Mouse (Mus musculus) kidney, embryonic 16.5 days (tissue): ENCODE data around the gene Slco3a1. TPM values are rescaled to one million over a fixed set of nuclear protein-coding genes. Genes with fewer than 3 reads are reported as not detected.

Experiments used
- ATAC-seq: fragments of 200-750 bp; cut with Nextera tagmentation; 2 replicates; pipeline ENCODE4 v1.8.0; 2017; ENCODE audit warnings: moderate TSS enrichment; ENCODE audit not compliant: low FRiP score, low TSS enrichment
- H3K27ac ChIP-seq: fragments of 300-500 bp; sonication (generic); 2 replicates; pipeline ENCODE4 v1.5.1; 2014; ENCODE audit warnings: low read length
- H3K27me3 ChIP-seq: fragments of 300-500 bp; sonication (generic); 2 replicates; pipeline ENCODE4 v1.6.1; 2014; ENCODE audit warnings: low read length, control low read depth, mixed read lengths; ENCODE audit not compliant: insufficient read depth
- H3K36me3 ChIP-seq: fragments of 300-500 bp; sonication (generic); 2 replicates; pipeline ENCODE4 v1.6.1; 2014; ENCODE audit warnings: low read length, control low read depth, mixed read lengths; ENCODE audit not compliant: insufficient read depth
- H3K4me1 ChIP-seq: fragments of 300-500 bp; sonication (generic); 2 replicates; pipeline ENCODE4 v1.6.1; 2014; ENCODE audit warnings: low read length, control low read depth, mixed read lengths; ENCODE audit not compliant: insufficient read depth
- H3K4me2 ChIP-seq: fragments of 300-500 bp; sonication (generic); replicated peaks from 2 replicates; pipeline ENCODE4 v1.6.1; 2014; ENCODE audit warnings: low read depth, low read length
- H3K4me3 ChIP-seq: fragments of 300-500 bp; sonication (generic); 2 replicates; pipeline ENCODE4 v1.5.1; 2014; ENCODE audit warnings: mild to moderate bottlenecking, low read length
- H3K9ac ChIP-seq: fragments of 300-500 bp; sonication (generic); replicated peaks from 2 replicates; pipeline ENCODE4 v1.6.1; 2014; ENCODE audit warnings: low read length
- H3K9me3 ChIP-seq: fragments of 300-500 bp; sonication (generic); 2 replicates; pipeline ENCODE4 v1.6.1; 2016; ENCODE audit warnings: low read length, control low read depth
- WGBS: fragments of 180-500 bp; shearing (Covaris S2); extraction: QIAGEN DNeasy Blood & Tissue Kit; methylation state at CpG from one replicate; pipeline ENCODE4 v1.1.7; 2014; 5-methylcytosine and 5-hydroxymethylcytosine counted together
- polyA plus RNA-seq: library from polyadenylated mRNA; unstranded; fragments of >200 nt; fragmentation: Nextera tagmentation; extraction: Ambion mirVana; gene quantifications from 2 replicates; pipeline ENCODE4 v1.2.1, GENCODE M21; 2015

Gene Slco3a1
- polyA plus RNA-seq: 20.8 and 24.9 TPM in 2 replicates

- H3K4me1 ChIP-seq: peaks cover 37% of the 10 kb centered on the region
Measured at GRCm38 (mm10) chr7:74554608-74555311, at the start of gene Slco3a1. TSS of gene Slco3a1 (minus strand) at chr7:74554780.

DNA sequence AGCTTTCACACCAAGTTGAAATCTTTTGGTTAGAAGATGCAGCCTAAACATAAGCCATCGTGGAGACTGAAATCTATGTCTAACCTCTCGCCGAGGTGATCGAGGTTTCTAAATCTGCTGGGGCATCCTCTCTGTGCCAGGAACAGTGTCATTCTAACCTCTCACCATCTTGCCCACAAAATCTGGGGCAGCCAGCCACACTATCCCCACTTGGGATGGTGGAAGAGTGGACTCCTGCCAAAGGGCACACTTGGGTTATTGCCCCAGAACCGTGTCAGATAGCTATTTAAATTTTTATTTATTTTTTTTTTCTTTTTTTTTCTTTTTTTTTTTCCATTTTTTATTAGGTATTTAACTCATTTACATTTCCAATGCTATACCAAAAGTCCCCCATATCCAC is 46.4 kb upstream of the Slco3a1 start:
- ATAC-seq: no peak
- Histone ChIP-seq H3K4me3 (no peak overlapping the region), H3K27ac (no peak overlapping the region)

More at GRCm38 (mm10) chr7:74554608-74555311, at the start of gene Slco3a1:
- ATAC-seq: peak; percentile 88
- Histone ChIP-seq H3K27me3 (0 out of 2 replicates have a peak, but pooled peaks cover 4% of the 10 kb centered on the region), H3K36me3 (no peaks in the 10 kb centered on the region), H3K4me2 (peak within 1 kb of the TSS; percentile 86), H3K9me3 (no peaks in the 10 kb centered on the region), H3K9ac (peak within 1 kb of the TSS; percentile 94), H3K4me3 (peak within 1 kb of the TSS; percentile 80), H3K27ac (peak within 1 kb of the TSS; percentile 83)
- under 1% methylated on average over 43 of the region's 66 CpGs for WGBS

GRCm38 (mm10) chr7:74579411-74579810 is 24.8 kb upstream of the Slco3a1 start:
- Histone ChIP-seq H3K4me2 (no peak overlapping the region), H3K4me3 (no peak overlapping the region), H3K9me3 (no peaks in the 10 kb centered on the region), H3K27ac (no peak overlapping the region), H3K9ac (no peak overlapping the region), H3K27me3 (no peaks in the 10 kb centered on the region), H3K4me1 (no peaks in the 10 kb centered on the region), H3K36me3 (no peaks in the 10 kb centered on the region)
- WGBS: 86% methylated on average over 1 of the region's 1 CpGs
- no peak for ATAC-seq

More for the DNA sequence above, 46.4 kb upstream of the Slco3a1 start:
- Histone ChIP-seq H3K9ac (no peak overlapping the region), H3K36me3 (no peaks in the 10 kb centered on the region), H3K4me1 (no peaks in the 10 kb centered on the region), H3K27me3 (no peaks in the 10 kb centered on the region), H3K4me2 (no peak overlapping the region), H3K9me3 (no peaks in the 10 kb centered on the region)
- WGBS: 93% methylated on average over 5 of the region's 5 CpGs

DNA sequence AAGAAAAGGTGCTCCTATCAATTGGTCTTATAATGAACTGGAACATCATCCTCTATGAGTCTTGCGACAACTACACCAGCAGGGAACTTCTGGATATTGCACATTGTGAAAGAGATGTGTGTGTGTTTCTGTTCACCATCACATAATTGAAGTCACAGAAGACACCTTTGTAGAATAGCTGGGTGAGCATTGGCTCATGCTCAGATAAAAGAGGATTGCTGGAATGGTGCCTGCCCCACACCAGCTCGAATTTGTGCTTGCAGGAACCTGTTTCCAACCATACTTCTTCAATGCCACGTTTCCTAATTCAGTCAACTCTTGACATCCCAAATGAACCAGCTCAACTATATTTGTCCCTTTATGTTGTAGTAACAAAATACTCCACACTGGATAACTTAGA is 21.1 kb upstream of the Slco3a1 start:
- Histone ChIP-seq H3K4me3 (no peak overlapping the region), H3K27me3 (no peaks in the 10 kb centered on the region), H3K27ac (no peak overlapping the region), H3K9ac (no peak overlapping the region), H3K4me1 (no peaks in the 10 kb centered on the region), H3K36me3 (no peaks in the 10 kb centered on the region), H3K9me3 (no peaks in the 10 kb centered on the region), H3K4me2 (no peak overlapping the region)
- ATAC-seq: no peak
- 67% methylated on average over 3 of the region's 3 CpGs for WGBS

- Histone ChIP-seq H3K9me3 (no peaks in the 10 kb centered on the region), H3K27ac (peak overlapping the region; percentile 83; the same call in 1 of the 2 replicates), H3K27me3 (0 out of 2 replicates have a peak, but pooled peaks cover 4% of the 10 kb centered on the region), H3K4me1 (peaks cover 36% of the 10 kb centered on the region), H3K9ac (peak overlapping the region; percentile 94), H3K4me3 (peak overlapping the region; percentile 80), H3K4me2 (peak overlapping the region; percentile 86), H3K36me3 (no peaks in the 10 kb centered on the region)
- WGBS: 11% methylated on average over 6 of the region's 6 CpGs
- peak; percentile 20; the same call in 1 of the 2 replicates for ATAC-seq
Measured at GRCm38 (mm10) chr7:74555416-74555815, 836 bp upstream of the Slco3a1 start.

- Histone ChIP-seq H3K4me1 (peaks cover 44% of the 10 kb centered on the region), H3K4me3 (peak overlapping the region; percentile 80), H3K9ac (peak overlapping the region; percentile 94), H3K27ac (peak overlapping the region; percentile 83), H3K4me2 (peak overlapping the region; percentile 86), H3K36me3 (no peaks in the 10 kb centered on the region), H3K27me3 (0 out of 2 replicates have a peak, but pooled peaks cover 4% of the 10 kb centered on the region), H3K9me3 (no peaks in the 10 kb centered on the region)
- under 1% methylated on average over 46 of the region's 46 CpGs for WGBS
- ATAC-seq: peak; percentile 52
Measured at GRCm38 (mm10) chr7:74554041-74554561, 479 bp downstream of the Slco3a1 start.

DNA sequence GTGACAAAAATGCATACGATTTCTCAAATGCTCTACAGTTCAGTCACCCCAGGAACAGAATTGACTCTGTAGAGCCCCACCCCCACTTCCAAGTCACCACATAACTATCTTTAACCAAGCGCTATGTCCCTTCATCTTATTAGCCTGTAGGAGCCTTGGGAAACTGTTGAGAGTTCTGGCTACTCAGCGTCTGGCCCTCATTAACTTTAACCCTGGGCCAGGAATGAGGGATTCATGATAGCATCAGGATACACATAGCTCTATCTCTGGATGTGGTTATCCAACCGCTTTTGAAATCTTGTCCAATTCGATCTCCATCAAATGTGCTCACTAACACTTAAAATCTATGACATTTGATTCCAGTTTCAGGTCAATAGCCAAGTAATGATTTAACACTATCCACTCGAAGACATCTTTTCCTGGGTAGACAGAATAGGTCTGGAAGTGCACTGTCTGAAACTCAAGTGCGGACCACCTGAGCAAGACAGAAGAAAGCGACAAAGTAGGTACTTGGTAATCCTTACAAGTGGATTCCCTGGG is 1.4 kb downstream of the Slco3a1 start:
- Histone ChIP-seq H3K4me1 (peaks cover 50% of the 10 kb centered on the region), H3K9ac (peak overlapping the region; percentile 94), H3K27ac (no peak overlapping the region), H3K4me2 (peak overlapping the region; percentile 86), H3K9me3 (no peaks in the 10 kb centered on the region), H3K27me3 (0 out of 2 replicates have a peak, but pooled peaks cover 4% of the 10 kb centered on the region), H3K36me3 (no peaks in the 10 kb centered on the region), H3K4me3 (peak overlapping the region; percentile 80)
- no peak for ATAC-seq
- WGBS: 45% methylated on average over 8 of the region's 8 CpGs

GRCm38 (mm10) chr7:74552546-74552945 is 2.0 kb downstream of the Slco3a1 start:
- H3K27me3 ChIP-seq: 0 out of 2 replicates have a peak, but pooled peaks cover 4% of the 10 kb centered on the region
- WGBS: 37% methylated on average over 4 of the region's 4 CpGs
- H3K9me3 ChIP-seq: no peaks in the 10 kb centered on the region
- H3K36me3 ChIP-seq: no peaks in the 10 kb centered on the region
- no peak for ATAC-seq
- peak overlapping the region; percentile 80; the same call in 1 of the 2 replicates for H3K4me3 ChIP-seq
- no peak overlapping the region for H3K27ac ChIP-seq
- H3K4me1 ChIP-seq: peaks cover 50% of the 10 kb centered on the region
- H3K4me2 ChIP-seq: peak overlapping the region; percentile 86
- no peak overlapping the region for H3K9ac ChIP-seq

DNA sequence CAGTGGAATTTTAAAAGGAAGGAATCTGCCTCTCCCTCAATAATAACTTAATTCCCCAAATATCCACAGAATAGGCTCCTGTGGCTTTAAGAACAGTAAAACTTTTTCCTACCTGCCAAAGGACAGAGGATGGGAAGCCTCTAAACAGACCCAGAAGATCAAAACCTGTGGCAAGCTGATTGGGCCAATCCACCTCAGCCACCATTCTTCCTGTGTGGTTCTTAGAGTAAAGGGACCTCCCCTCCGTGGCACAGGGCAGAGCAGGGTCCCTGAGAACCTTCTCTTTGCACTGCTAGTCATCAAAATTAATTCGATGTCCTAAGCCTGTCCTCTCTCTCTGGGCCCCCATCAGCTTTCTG is 2.6 kb downstream of the Slco3a1 start:
- Histone ChIP-seq H3K9me3 (no peaks in the 10 kb centered on the region), H3K36me3 (no peaks in the 10 kb centered on the region), H3K27me3 (0 out of 2 replicates have a peak, but pooled peaks cover 4% of the 10 kb centered on the region), H3K4me2 (peak overlapping the region; percentile 86), H3K4me1 (peaks cover 50% of the 10 kb centered on the region), H3K4me3 (no peak overlapping the region; the same call in 1 of the 2 replicates), H3K27ac (no peak overlapping the region), H3K9ac (no peak overlapping the region; the same call in 1 of the 2 replicates)
- 22% methylated on average over 2 of the region's 2 CpGs for WGBS
- ATAC-seq: no peak
